Comparison of ENCODE assay signal across 22 mouse cellular contexts in genomic region chr8:73225654-73226053, GRCm38 (mm10).
A peak's percentile ranks its signal among the peaks of the same experiment; 100 is the strongest.
DNase-seq lines count a peak whose midpoint lies in the region; ATAC-seq and TF ChIP-seq lines count a peak whose summit lies in the region.
"Had no signal": no experiment of that assay in that cellular context is flagged by ENCODE, and none has a peak within 500 bp of the region (broad histone marks: within the 10 kb centered on the region; RNA-seq: fewer than 3 reads in every experiment).

No protein-coding gene starts in this region.

- H3K36me3 ChIP-seq in heart, embryonic 16.5 days (ENCODE audit: control insufficient read depth, insufficient read depth), result no peaks in the 10 kb centered on the region
- H3K36me3 ChIP-seq in intestine, postnatal 0 days (ENCODE audit: control insufficient read depth, insufficient read depth), result no peaks in the 10 kb centered on the region
- H3K36me3 ChIP-seq: embryonic facial prominence, embryonic 13.5 days; forebrain, embryonic 15.5 days; hindbrain, embryonic 15.5 days; intestine, embryonic 15.5 days; limb, embryonic 10.5 days; midbrain, embryonic 12.5 days; neural tube, embryonic 12.5 days had no signal

- ATAC-seq in heart, embryonic 16.5 days (replicated peaks; ENCODE audit: extremely low read depth, insufficient read depth, low FRiP score), result no peak
- ATAC-seq in intestine, postnatal 0 days, result no peak
- ATAC-seq: forebrain, embryonic 15.5 days; intestine, embryonic 15.5 days; liver, postnatal 0 days had no signal

- H3K4me1 ChIP-seq in heart, embryonic 16.5 days (ENCODE audit: control insufficient read depth, insufficient read depth, low read length), result peaks cover 16% of the 10 kb centered on the region
- H3K4me1 ChIP-seq in intestine, postnatal 0 days (replicated peaks; ENCODE audit: control insufficient read depth, insufficient read depth, low read length), result no peaks in the 10 kb centered on the region
- H3K4me1 ChIP-seq: embryonic facial prominence, embryonic 13.5 days; hindbrain, embryonic 15.5 days; intestine, embryonic 15.5 days; limb, embryonic 10.5 days; midbrain, embryonic 12.5 days; neural tube, embryonic 12.5 days had no signal

- 42% methylated on average over 2 of the region's 2 CpGs for WGBS in heart, embryonic 16.5 days
- WGBS in intestine, postnatal 0 days, result 48% methylated on average over 2 of the region's 2 CpGs

- no peak overlapping the region for H3K4me2 ChIP-seq in heart, embryonic 16.5 days (ENCODE audit: low read depth, low read length)
- H3K4me2 ChIP-seq in intestine, postnatal 0 days (replicated peaks; ENCODE audit: low read depth), result no peak overlapping the region
- H3K4me2 ChIP-seq: embryonic facial prominence, embryonic 13.5 days; forebrain, embryonic 15.5 days; hindbrain, embryonic 15.5 days; intestine, embryonic 15.5 days; midbrain, embryonic 12.5 days; neural tube, embryonic 12.5 days had no signal

- no peak for TF ChIP-seq CTCF in left cerebral cortex, adult 2 months (IDR thresholded peaks at IDR 0.05)
- TF ChIP-seq CTCF in intestine, postnatal 0 days (IDR thresholded peaks at IDR 0.05; ENCODE audit: low read depth), result no peak

- intact Hi-C loops in heart, postnatal 25 days (cut with DNase I), result loop anchor here (10.0 kb wide), 1 partner anchor 221 kb away; no protein-coding TSS in a partner anchor
- intact Hi-C loops in left cerebral cortex, adult 2 months (cut with DNase I), result loop anchor here (5.0 kb wide), 1 partner anchor 213 kb away; no protein-coding TSS in a partner anchor

- H3K9me3 ChIP-seq in heart, embryonic 16.5 days (replicated peaks; ENCODE audit: control insufficient read depth, low read length), result no peaks in the 10 kb centered on the region
- no peaks in the 10 kb centered on the region for H3K9me3 ChIP-seq in intestine, postnatal 0 days (ENCODE audit: control insufficient read depth)
- H3K9me3 ChIP-seq: embryonic facial prominence, embryonic 13.5 days; forebrain, embryonic 15.5 days; hindbrain, embryonic 15.5 days; intestine, embryonic 15.5 days; limb, embryonic 10.5 days; midbrain, embryonic 12.5 days; neural tube, embryonic 12.5 days had no signal

- peak; percentile 50 to 71 for DNase-seq in frontal cortex, adult 2 months (ENCODE audit: extremely low spot score in 1 of 2, low spot score in 1 of 2)
- no peak for DNase-seq in frontal cortex, postnatal 25 days (ENCODE audit: low spot score in 2 of 2)
- no peak for DNase-seq in heart, postnatal 25 days (ENCODE audit: low spot score)
- peak; percentile 84 for DNase-seq in brain, adult 2 months (ENCODE audit: low read depth, low spot score)
- DNase-seq in left cerebral cortex, adult 2 months (ENCODE audit: extremely low spot score in 1 of 2, low spot score in 2 of 2), result no peak
- DNase-seq: adrenal gland, postnatal 36 days; cerebellum, postnatal 10 days; gastrocnemius, postnatal 25 days; heart, postnatal 14 days; liver, postnatal 0 days; lung, postnatal 10 days; thymus, postnatal 14 days had no signal

- no peaks in the 10 kb centered on the region for H3K27me3 ChIP-seq in heart, embryonic 16.5 days (ENCODE audit: control insufficient read depth, insufficient read depth, low read length)
- no peaks in the 10 kb centered on the region for H3K27me3 ChIP-seq in intestine, postnatal 0 days (replicated peaks; ENCODE audit: control insufficient read depth, insufficient read depth, low read length)
- H3K27me3 ChIP-seq: embryonic facial prominence, embryonic 13.5 days; forebrain, embryonic 15.5 days; hindbrain, embryonic 15.5 days; intestine, embryonic 15.5 days; midbrain, embryonic 12.5 days; neural tube, embryonic 12.5 days had no signal

- 0 out of 2 replicates have a peak overlapping the region, but pooled peaks have one; percentile 29 for H3K27ac ChIP-seq in heart, embryonic 16.5 days (ENCODE audit: low read length)
- H3K27ac ChIP-seq in left cerebral cortex, adult 2 months, result peak overlapping the region; percentile 41; the same call in 1 of the 2 replicates
- H3K27ac ChIP-seq in intestine, postnatal 0 days (ENCODE audit: low read depth, low read length), result no peak overlapping the region
- H3K27ac ChIP-seq: embryonic facial prominence, embryonic 13.5 days; forebrain, embryonic 15.5 days; hindbrain, embryonic 15.5 days; intestine, embryonic 15.5 days; limb, embryonic 10.5 days; midbrain, embryonic 12.5 days; neural tube, embryonic 12.5 days; stomach, postnatal 0 days had no signal

- no peak overlapping the region for H3K9ac ChIP-seq in heart, embryonic 16.5 days (ENCODE audit: low read length)
- H3K9ac ChIP-seq in intestine, postnatal 0 days (ENCODE audit: low read depth, low read length), result no peak overlapping the region
- H3K9ac ChIP-seq: embryonic facial prominence, embryonic 13.5 days; forebrain, embryonic 15.5 days; hindbrain, embryonic 15.5 days; intestine, embryonic 15.5 days; liver, postnatal 0 days; midbrain, embryonic 12.5 days; neural tube, embryonic 12.5 days had no signal

- H3K4me3 ChIP-seq in heart, embryonic 16.5 days (ENCODE audit: low read length), result no peak overlapping the region
- no peak overlapping the region for H3K4me3 ChIP-seq in left cerebral cortex, adult 2 months
- H3K4me3 ChIP-seq in intestine, postnatal 0 days (ENCODE audit: low read depth, low read length), result no peak overlapping the region
- H3K4me3 ChIP-seq: embryonic facial prominence, embryonic 13.5 days; forebrain, embryonic 15.5 days; hindbrain, embryonic 15.5 days; intestine, embryonic 15.5 days; limb, embryonic 10.5 days; midbrain, embryonic 12.5 days; neural tube, embryonic 12.5 days had no signal

Comparison
In these comparisons a context has a peak if more than half of its experiments do, and no peak if none do; other contexts are left out.
1. DNase-seq: peak in frontal cortex, adult 2 months (2 of 2) and brain, adult 2 months (single experiment); none in frontal cortex, postnatal 25 days (0 of 2), heart, postnatal 25 days (single experiment) and left cerebral cortex, adult 2 months (0 of 2).